Mouse (Mus musculus) c-Kit-positive CD71-positive TER-119-positive erythroid progenitor cells, embryonic 14.5 days (primary cell): ENCODE measurements around the gene Usp13.

Source experiments
- DNase-seq: peaks from one replicate; pipeline ENCODE4 v3.0.0-alpha.2; 2013; ENCODE audit warnings: low spot score

The Usp13 gene

GRCm38 (mm10) chr3:32939802-32940501 is 122.6 kb downstream of the Usp13 start:
- no peak for DNase-seq

- no peak for DNase-seq
Observed at GRCm38 (mm10) chr3:32947486-32947885, 130.1 kb downstream of the Usp13 start.

GRCm38 (mm10) chr3:32951382-32951781 is 134.0 kb downstream of the Usp13 start:
- DNase-seq, result no peak

- DNase-seq, result no peak
Observed at GRCm38 (mm10) chr3:32961494-32961893, 144.1 kb downstream of the Usp13 start.

- DNase-seq, result no peak
Observed at GRCm38 (mm10) chr3:32965528-32965927, 148.2 kb downstream of the Usp13 start.

GRCm38 (mm10) chr3:32968671-32969425 is 151.5 kb downstream of the Usp13 start:
- no peak for DNase-seq

GRCm38 (mm10) chr3:32970257-32970656 is 152.9 kb downstream of the Usp13 start:
- DNase-seq, result no peak

- no peak for DNase-seq
Observed at GRCm38 (mm10) chr3:32979238-32979637, 161.9 kb downstream of the Usp13 start.

- no peak for DNase-seq
Observed at GRCm38 (mm10) chr3:32979981-32980380, 162.6 kb downstream of the Usp13 start.

- no peak for DNase-seq
Observed at GRCm38 (mm10) chr3:32985141-32985540, 167.8 kb downstream of the Usp13 start.
